Mouse (Mus musculus) liver, embryonic 15.5 days (tissue): Measurements from ENCODE around the gene Defa25. TPM values are rescaled to one million over a fixed set of nuclear protein-coding genes. Genes with fewer than 3 reads are reported as not detected.
"Not testable (repeated sequence)": the region's sequence is repeated elsewhere in the genome, so short reads cannot be mapped to it uniquely, and the experiment has no call there.

Experiments used
- ATAC-seq: fragments of 200-750 bp; cut with Nextera tagmentation; 2 replicates; pipeline ENCODE4 v1.8.0; 2017; ENCODE audit warnings: moderate number of reproducible peaks, mild to moderate bottlenecking, moderate library complexity; ENCODE audit not compliant: insufficient read depth
- H3K27ac ChIP-seq: fragments of 300-500 bp; sonication (generic); replicated peaks from 2 replicates; pipeline ENCODE4 v1.5.1; 2015; ENCODE audit warnings: mild to moderate bottlenecking, inconsistent platforms
- H3K27me3 ChIP-seq: fragments of 300-500 bp; sonication (generic); 2 replicates; pipeline ENCODE4 v1.6.1; 2015; ENCODE audit warnings: mild to moderate bottlenecking, inconsistent platforms
- H3K36me3 ChIP-seq: fragments of 300-500 bp; sonication (generic); replicated peaks from 2 replicates; pipeline ENCODE4 v1.6.1; 2015; ENCODE audit warnings: moderate library complexity, mild to moderate bottlenecking, inconsistent platforms
- H3K4me1 ChIP-seq: fragments of 300-500 bp; sonication (generic); replicated peaks from 2 replicates; pipeline ENCODE4 v1.6.1; 2015; ENCODE audit warnings: inconsistent platforms
- H3K4me2 ChIP-seq: fragments of 300-500 bp; sonication (generic); 2 replicates; pipeline ENCODE4 v1.6.1; 2015; ENCODE audit warnings: moderate library complexity, mild to moderate bottlenecking, inconsistent platforms
- H3K4me3 ChIP-seq: fragments of 300-500 bp; sonication (generic); replicated peaks from 2 replicates; pipeline ENCODE4 v1.5.1; 2015; ENCODE audit warnings: mild to moderate bottlenecking, inconsistent platforms
- H3K9ac ChIP-seq: fragments of 300-500 bp; sonication (generic); 2 replicates; pipeline ENCODE4 v1.6.1; 2015; ENCODE audit warnings: moderate library complexity, mild to moderate bottlenecking, inconsistent platforms
- H3K9me3 ChIP-seq: fragments of 300-500 bp; sonication (generic); replicated peaks from 2 replicates; pipeline ENCODE4 v1.6.1; 2016; ENCODE audit warnings: inconsistent platforms
- WGBS: fragments of 180-500 bp; shearing (Covaris S2); methylation state at CpG from one replicate; pipeline ENCODE4 v1.1.7; 2015; ENCODE audit warnings: mixed read lengths; ENCODE audit not compliant: insufficient replicate concordance; 5-methylcytosine and 5-hydroxymethylcytosine counted together
- polyA plus RNA-seq: library from polyadenylated mRNA; unstranded; fragments of >200 nt; fragmentation: Nextera tagmentation; extraction: Ambion mirVana; gene quantifications from 2 replicates; pipeline ENCODE4 v1.2.1, GENCODE M21; 2015

Defa25 gene
- not detected in 2 replicates for polyA plus RNA-seq

GRCm38 (mm10) chr8:21084142-21084541 lies at the start of gene Defa25:
Defa25 (plus strand) TSS chr8:21084442.
- H3K27ac ChIP-seq, H3K9ac ChIP-seq, H3K4me2 ChIP-seq: not testable (repeated sequence)

GRCm38 (mm10) chr8:21054747-21055146 lies 29.5 kb upstream of the Defa25 start, which contains the start of gene Defa23:
Defa23 (plus strand) TSS chr8:21055047.
- WGBS = no CpG with 5 or more reads among the region's 1 CpGs
- not testable (repeated sequence) for ATAC-seq, H3K4me1 ChIP-seq, H3K4me2 ChIP-seq, H3K9ac ChIP-seq, H3K9me3 ChIP-seq, H3K36me3 ChIP-seq, H3K4me3 ChIP-seq, H3K27ac ChIP-seq, H3K27me3 ChIP-seq

More at GRCm38 (mm10) chr8:21084142-21084541, at the start of gene Defa25:
- ATAC-seq, H3K36me3 ChIP-seq, H3K9me3 ChIP-seq, H3K4me1 ChIP-seq, H3K27me3 ChIP-seq, H3K4me3 ChIP-seq: not testable (repeated sequence)

- H3K9ac ChIP-seq, H3K4me1 ChIP-seq, H3K27me3 ChIP-seq, H3K27ac ChIP-seq, ATAC-seq, H3K4me3 ChIP-seq, H3K9me3 ChIP-seq, H3K36me3 ChIP-seq, H3K4me2 ChIP-seq: not testable (repeated sequence)
- WGBS = 60% methylated on average over 1 of the region's 1 CpGs
Measured at GRCm38 (mm10) chr8:21064738-21065137, 19.5 kb upstream of the Defa25 start, which contains the start of gene Defa35. Defa35 (plus strand) TSS chr8:21065038.

- WGBS = 30% methylated on average over 4 of the region's 4 CpGs
- H3K4me2 ChIP-seq = no peak overlapping the region
- H3K9ac ChIP-seq = no peak overlapping the region
- no peak overlapping the region for H3K4me3 ChIP-seq
- H3K27ac ChIP-seq = no peak overlapping the region
- no peak for ATAC-seq
- no peaks in the 10 kb centered on the region for H3K27me3 ChIP-seq
- no peaks in the 10 kb centered on the region for H3K9me3 ChIP-seq
- no peaks in the 10 kb centered on the region for H3K36me3 ChIP-seq
- H3K4me1 ChIP-seq = no peaks in the 10 kb centered on the region
Measured at GRCm38 (mm10) chr8:21093106-21093505, 8.9 kb downstream of the Defa25 start.

GRCm38 (mm10) chr8:21095950-21096349 lies 11.7 kb downstream of the Defa25 start, which contains the start of gene Gm14851:
Gm14851 (minus strand) TSS chr8:21096050.
- not testable (repeated sequence) for H3K36me3 ChIP-seq, H3K4me2 ChIP-seq, H3K4me3 ChIP-seq, H3K27me3 ChIP-seq, ATAC-seq, H3K9ac ChIP-seq, H3K9me3 ChIP-seq, H3K27ac ChIP-seq, H3K4me1 ChIP-seq
- 25% methylated on average over 1 of the region's 2 CpGs for WGBS

- not testable (repeated sequence) for H3K27me3 ChIP-seq, H3K36me3 ChIP-seq, H3K4me3 ChIP-seq, H3K4me2 ChIP-seq, H3K4me1 ChIP-seq, H3K9me3 ChIP-seq, H3K27ac ChIP-seq, H3K9ac ChIP-seq, ATAC-seq
- WGBS = 36% methylated on average over 3 of the region's 3 CpGs
Measured at GRCm38 (mm10) chr8:21134342-21134741, 50.1 kb downstream of the Defa25 start, which contains the start of gene Defa30. Defa30 (plus strand) TSS chr8:21134642.

Other genes starting within 250 kb of the Defa25 start
- not detected in 2 replicates for gene Defb33, start 191.8 kb upstream of the Defa25 start, polyA plus RNA-seq
- gene Gm15056, start 181.8 kb upstream of the Defa25 start, polyA plus RNA-seq = not detected in 2 replicates
- not detected in 2 replicates for gene Gm6040, start 162.4 kb upstream of the Defa25 start, polyA plus RNA-seq
- not detected in 2 replicates for gene AY761185, start 139.7 kb upstream of the Defa25 start, polyA plus RNA-seq
- not detected in 2 replicates for gene Defa21, start 58.9 kb upstream of the Defa25 start, polyA plus RNA-seq
- not detected in 2 replicates for gene Defa23, start 29.4 kb upstream of the Defa25 start, polyA plus RNA-seq
- gene Defa35, start 19.4 kb upstream of the Defa25 start, polyA plus RNA-seq = not detected in 2 replicates
- gene Gm14851, start 11.6 kb downstream of the Defa25 start, polyA plus RNA-seq = not detected in 2 replicates
- not detected in 2 replicates for gene Defa30, start 50.2 kb downstream of the Defa25 start, polyA plus RNA-seq
- gene Defa22, start 77.8 kb downstream of the Defa25 start, polyA plus RNA-seq = not detected in 2 replicates
- gene Defa31, start 107.2 kb downstream of the Defa25 start, polyA plus RNA-seq = not detected in 2 replicates
- gene Gm15293, start 117.1 kb downstream of the Defa25 start, polyA plus RNA-seq = not detected in 2 replicates
- gene Gm15292, start 165.3 kb downstream of the Defa25 start, polyA plus RNA-seq = not detected in 2 replicates
- not detected in 2 replicates for gene Defa27, start 231.1 kb downstream of the Defa25 start, polyA plus RNA-seq
- not detected in 2 replicates for gene Defa29, start 242.6 kb downstream of the Defa25 start, polyA plus RNA-seq